Mouse (Mus musculus): ENCODE results near the gene Ulk4.
"Not testable (repeated sequence)": the region's sequence is repeated elsewhere in the genome, so short reads cannot be mapped to it uniquely, and the experiment has no call there.

Ulk4 gene

DNA sequence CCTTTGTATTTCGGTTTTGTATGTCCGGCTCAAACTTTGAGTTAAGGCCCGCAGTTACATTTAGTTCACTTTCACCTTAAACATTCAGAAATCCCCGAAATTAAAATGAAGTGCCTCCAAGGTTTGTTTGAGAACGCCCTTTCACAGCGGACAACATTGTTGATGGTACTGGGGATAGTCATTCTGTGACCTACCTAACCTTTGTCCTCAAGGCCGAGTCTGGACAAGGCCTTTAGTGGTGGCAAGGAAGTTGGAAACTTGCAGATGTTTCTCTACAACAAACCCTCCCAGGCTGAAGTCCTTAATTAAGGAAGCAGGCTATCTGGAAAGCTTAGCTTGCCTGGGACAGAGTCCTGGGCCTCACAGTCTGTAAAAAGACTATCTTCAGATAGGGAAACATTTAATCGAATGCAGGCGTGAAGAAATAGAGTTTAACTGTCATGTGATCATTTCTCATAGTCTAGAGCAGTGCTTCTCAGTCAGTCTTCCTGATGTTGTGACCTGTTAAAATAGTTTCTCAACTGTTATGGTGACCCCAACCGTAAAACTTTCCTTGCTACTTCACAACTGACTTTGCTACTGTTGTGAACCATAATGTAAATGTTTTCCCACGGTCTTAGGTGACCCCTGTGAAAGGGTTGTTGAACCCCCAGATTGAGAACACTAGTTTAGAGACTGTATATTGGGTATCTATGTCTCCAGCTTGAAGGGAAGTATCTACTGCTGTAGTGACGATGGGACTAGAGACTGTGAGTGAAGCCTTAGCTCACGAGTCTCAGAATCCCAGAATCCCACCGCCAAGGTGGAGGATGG is 342.0 kb downstream of the Ulk4 start:
- DNase-seq (ENCODE audit: low spot score), result peak; percentile 22

GRCm38 (mm10) chr9:120933886-120934758 is 342.9 kb downstream of the Ulk4 start:
- DNase-seq (ENCODE audit: low spot score), result peak; percentile 66

GRCm38 (mm10) chr9:120933587-120933885 is 343.5 kb downstream of the Ulk4 start:
- DNase-seq (ENCODE audit: low spot score), result no peak

DNA sequence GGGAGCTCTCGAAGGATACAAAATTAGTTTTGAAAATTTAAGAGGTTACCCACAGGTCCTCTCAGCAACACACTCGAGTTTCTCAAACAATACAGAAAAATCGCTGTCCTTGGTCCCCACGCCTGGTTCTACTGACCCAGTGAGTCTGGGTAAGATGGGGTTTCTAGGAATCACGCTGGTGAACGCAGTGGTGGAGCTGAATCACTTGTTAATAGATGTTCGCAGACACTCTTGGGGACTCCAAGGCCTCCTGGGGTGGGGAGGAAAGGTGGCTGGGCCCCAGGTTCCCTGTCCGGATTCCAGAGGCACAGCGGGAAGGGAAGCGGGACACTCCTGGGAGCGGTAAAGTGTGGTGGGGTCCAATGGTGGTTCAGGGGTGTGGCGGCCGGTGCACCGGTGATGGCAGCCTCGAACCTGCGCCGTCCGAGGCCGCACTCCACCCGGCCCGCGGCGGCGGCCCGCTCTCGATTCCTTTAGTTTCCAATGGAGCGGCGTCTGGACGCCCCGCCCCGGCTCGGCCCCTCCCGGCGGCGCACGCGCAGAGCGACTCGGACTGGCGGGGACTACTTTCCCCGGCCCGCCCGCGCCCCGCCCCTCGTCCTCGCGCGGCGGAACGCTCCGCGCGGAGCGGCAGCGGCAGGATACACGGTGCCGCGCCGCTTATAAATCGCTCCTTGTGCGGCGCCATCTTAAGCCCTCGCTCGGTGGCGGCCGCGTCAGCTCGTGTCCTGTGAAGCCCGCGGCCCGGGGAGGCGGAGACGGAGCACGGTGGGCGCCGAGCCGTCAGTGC is 344.0 kb downstream of the Ulk4 start:
- DNase-seq (ENCODE audit: low spot score), result peak; percentile 97

DNA sequence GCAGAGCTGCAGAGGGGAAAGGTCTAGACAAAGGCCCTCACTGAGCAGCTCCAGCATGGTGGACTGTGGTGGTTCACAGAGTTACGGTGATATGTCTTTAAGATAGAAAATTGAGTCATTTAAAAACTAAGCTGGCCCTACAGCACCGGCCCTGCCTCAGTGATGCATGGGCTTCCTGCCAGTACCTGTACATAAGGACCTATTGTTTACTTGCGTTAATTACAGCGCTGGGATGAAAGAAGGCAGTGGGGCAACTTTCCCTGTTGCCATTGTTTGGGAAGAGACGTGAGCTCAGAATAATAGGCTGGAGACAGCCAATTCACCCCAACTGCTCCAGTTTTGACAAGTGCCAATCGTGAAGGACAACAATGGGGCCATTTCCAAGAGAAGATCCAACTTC is 344.6 kb downstream of the Ulk4 start:
- no peak for DNase-seq (ENCODE audit: low spot score)

- no peak for DNase-seq (ENCODE audit: low spot score)
Observed at GRCm38 (mm10) chr9:120930811-120931210, 346.2 kb downstream of the Ulk4 start.

- no peak for DNase-seq (ENCODE audit: low spot score)
Observed at GRCm38 (mm10) chr9:120930021-120930420, 347.0 kb downstream of the Ulk4 start.

- DNase-seq (ENCODE audit: low spot score), result no peak
Observed at GRCm38 (mm10) chr9:120929081-120929480, 347.9 kb downstream of the Ulk4 start, which contains the start of gene Ctnnb1. TSS of gene Ctnnb1 (plus strand) at chr9:120929216.

GRCm38 (mm10) chr9:120926939-120927606 is 349.9 kb downstream of the Ulk4 start:
- DNase-seq (ENCODE audit: low spot score), result no peak

DNA sequence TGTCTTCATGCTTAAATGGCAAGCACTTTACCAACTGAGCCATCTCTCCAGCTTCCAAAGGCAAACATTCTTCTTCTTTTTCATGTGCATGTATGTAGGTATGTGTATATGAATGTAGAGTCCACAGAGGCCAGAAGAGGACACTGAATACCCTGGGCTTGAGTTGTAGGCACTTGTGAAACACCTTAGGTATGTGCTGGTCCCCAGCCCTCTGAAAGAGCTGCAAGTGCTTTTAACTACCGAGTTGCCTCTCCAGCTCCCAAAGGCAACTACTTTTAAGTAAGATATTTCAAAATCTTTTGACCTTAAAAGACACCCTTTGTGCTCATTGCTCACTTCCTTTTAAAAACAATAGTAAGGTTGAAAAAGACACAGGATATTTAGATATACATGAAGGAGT is 350.9 kb downstream of the Ulk4 start:
- DNase-seq (ENCODE audit: low spot score), result no peak

DNA sequence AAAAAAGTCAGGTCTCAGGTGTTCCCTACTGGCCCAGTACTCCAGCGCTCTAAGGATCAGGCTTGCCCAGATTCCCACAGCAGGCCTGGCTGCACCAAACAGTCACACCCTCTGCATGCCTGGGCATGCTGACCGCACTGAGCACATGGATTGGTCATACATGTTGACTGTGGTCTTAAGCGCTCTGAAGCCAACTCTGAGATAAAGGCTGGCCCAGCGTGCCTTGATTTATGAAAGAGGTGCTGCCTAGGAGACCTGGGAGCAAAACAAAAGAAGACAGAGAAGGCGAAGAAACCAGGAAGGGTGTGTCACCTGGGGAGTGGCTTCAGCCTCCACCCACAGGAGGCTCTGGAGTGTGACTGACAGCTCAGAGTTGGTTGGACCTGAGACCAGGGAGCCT is 357.9 kb downstream of the Ulk4 start:
- DNase-seq (ENCODE audit: low spot score), result no peak

GRCm38 (mm10) chr9:120918642-120919041 is 358.4 kb downstream of the Ulk4 start:
- DNase-seq (ENCODE audit: low spot score), result no peak

DNA sequence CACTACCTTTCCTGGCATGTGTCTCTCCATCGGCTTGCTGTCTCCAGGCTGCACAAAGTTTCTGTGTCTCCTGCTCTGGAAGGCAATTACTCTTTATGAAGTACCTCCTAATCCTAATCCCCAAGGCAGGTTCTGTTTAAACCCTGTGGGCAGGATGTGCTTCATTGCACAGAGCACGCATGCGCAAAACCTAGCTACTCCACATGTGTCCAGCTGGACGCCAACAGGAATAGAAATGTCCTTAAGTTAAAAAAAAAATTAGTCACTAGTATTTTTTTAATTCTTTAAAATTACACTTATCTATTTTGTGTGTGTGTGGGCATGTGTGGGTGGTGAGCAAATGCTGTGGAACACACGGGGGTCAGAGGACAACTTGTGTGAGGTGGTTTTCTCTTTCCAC is 358.8 kb downstream of the Ulk4 start:
- no peak for DNase-seq (ENCODE audit: low spot score)

DNA sequence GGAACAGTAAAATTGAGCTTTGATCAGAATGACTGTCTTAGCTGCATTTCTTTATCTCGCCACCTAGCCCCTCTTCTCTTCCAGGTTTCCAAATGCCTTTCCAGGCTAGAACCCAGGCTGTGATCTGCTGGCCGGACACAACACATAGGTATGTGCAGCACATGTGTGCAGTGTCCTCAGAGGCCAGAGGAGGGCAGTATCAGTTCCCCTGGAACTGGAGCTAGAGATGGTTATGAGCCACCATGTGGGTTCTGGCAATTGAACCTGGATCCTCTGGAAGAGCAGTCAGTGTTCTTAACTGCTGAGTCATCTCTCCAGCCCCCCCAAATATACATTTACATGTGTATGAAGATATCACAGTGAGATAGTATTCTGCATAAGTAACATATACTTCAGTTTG is 359.4 kb downstream of the Ulk4 start:
- not testable (repeated sequence) for DNase-seq (ENCODE audit: low spot score)

DNA sequence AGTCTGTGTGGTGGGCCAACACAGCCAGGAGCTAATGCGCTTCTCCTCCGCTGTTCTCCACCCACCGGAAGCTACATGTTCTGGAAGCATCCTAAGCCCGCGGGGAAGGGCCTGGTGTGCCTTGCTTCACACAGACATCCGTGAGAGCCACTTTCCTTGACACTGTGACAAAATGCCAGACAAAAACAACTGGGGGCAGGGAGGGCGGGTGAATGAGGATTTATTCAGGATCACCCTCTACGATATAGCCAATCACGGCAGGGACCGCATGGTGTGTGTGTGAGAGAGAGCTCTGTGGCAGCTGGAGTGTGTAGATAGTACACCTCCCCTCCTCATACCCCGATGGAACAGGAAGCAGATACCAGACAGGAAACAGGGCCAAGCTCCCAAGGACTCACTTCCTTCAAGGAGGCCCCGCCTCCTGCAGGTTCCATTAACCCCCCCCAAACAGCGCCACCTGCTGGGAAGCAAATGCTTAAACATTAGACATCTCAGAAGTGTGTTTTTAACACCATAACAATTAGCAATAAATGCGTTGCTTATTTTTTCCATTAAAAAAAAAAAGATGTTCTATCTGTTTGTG is 362.0 kb downstream of the Ulk4 start:
- no peak for DNase-seq (ENCODE audit: low spot score)

DNA sequence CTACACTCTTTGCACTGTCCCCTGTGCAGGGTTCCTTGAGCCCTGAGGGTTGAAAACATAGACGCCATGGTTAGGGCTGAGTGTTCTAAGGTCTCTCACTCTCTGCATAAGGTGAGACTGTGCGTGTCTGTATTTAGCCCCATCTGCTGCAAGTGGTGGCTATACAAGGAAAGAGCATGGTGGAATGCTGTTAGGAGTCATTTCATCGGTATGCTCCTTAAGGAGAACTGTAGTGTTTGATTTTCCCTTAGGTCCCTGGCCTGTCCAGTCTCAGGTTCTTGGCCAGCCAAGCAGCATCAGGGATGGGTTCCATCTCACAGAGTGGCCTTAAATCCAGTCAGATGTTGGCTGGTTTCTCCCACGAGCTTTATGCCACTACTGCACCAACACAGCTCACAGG is 362.6 kb downstream of the Ulk4 start:
- DNase-seq (ENCODE audit: low spot score), result no peak

GRCm38 (mm10) chr9:120913152-120913551 is 363.8 kb downstream of the Ulk4 start:
- DNase-seq (ENCODE audit: low spot score), result no peak

- DNase-seq (ENCODE audit: low spot score), result no peak
Observed at GRCm38 (mm10) chr9:120908461-120908860, 368.5 kb downstream of the Ulk4 start.

All from MN1 (cell line).